Mouse (Mus musculus) heart, embryonic 16.5 days (tissue): Measurements from ENCODE around the gene Ulk4. TPM values are rescaled to one million over a fixed set of nuclear protein-coding genes. Genes with fewer than 3 reads are reported as not detected.
A peak's percentile ranks its signal among the peaks of the same experiment; 100 is the strongest.

Experiments
- ATAC-seq: fragments of 200-750 bp; cut with Nextera tagmentation; replicated peaks from 2 replicates; pipeline ENCODE4 v1.8.0; 2017; ENCODE audit warnings: moderate number of reproducible peaks; ENCODE audit not compliant: insufficient read depth, low FRiP score; ENCODE audit errors: extremely low read depth
- H3K27ac ChIP-seq: fragments of 300-500 bp; sonication (generic); 2 replicates; pipeline ENCODE4 v1.5.1; 2014; ENCODE audit warnings: mild to moderate bottlenecking, low read length, control low read depth, moderate library complexity
- H3K27me3 ChIP-seq: fragments of 300-500 bp; sonication (generic); 2 replicates; pipeline ENCODE4 v1.6.1; 2014; ENCODE audit warnings: low read length, mixed read lengths; ENCODE audit not compliant: control insufficient read depth, insufficient read depth
- H3K36me3 ChIP-seq: fragments of 300-500 bp; sonication (generic); 2 replicates; pipeline ENCODE4 v1.6.1; 2014; ENCODE audit not compliant: control insufficient read depth, insufficient read depth
- H3K4me1 ChIP-seq: fragments of 300-500 bp; sonication (generic); 2 replicates; pipeline ENCODE4 v1.6.1; 2014; ENCODE audit warnings: low read length, mixed read lengths; ENCODE audit not compliant: control insufficient read depth, insufficient read depth
- H3K4me2 ChIP-seq: fragments of 300-500 bp; sonication (generic); 2 replicates; pipeline ENCODE4 v1.6.1; 2014; ENCODE audit warnings: low read depth, mild to moderate bottlenecking, control low read depth, low read length
- H3K4me3 ChIP-seq: fragments of 300-500 bp; sonication (generic); 2 replicates; pipeline ENCODE4 v1.5.1; 2014; ENCODE audit warnings: mild to moderate bottlenecking, control low read depth, low read length
- H3K9ac ChIP-seq: fragments of 300-500 bp; sonication (generic); 2 replicates; pipeline ENCODE4 v1.6.1; 2014; ENCODE audit warnings: low read length, control low read depth
- H3K9me3 ChIP-seq: fragments of 300-500 bp; sonication (generic); replicated peaks from 2 replicates; pipeline ENCODE4 v1.6.1; 2016; ENCODE audit warnings: low read length; ENCODE audit not compliant: control insufficient read depth
- WGBS: fragments of 180-500 bp; shearing (Covaris S2); extraction: QIAGEN DNeasy Blood & Tissue Kit; methylation state at CpG from one replicate; pipeline ENCODE4 v1.1.7; 2014; 5-methylcytosine and 5-hydroxymethylcytosine counted together
- polyA plus RNA-seq: library from polyadenylated mRNA; unstranded; fragments of >200 nt; fragmentation: Nextera tagmentation; extraction: Ambion mirVana; gene quantifications from 2 replicates; pipeline ENCODE4 v1.2.1, GENCODE M21; 2015

Gene Ulk4
- polyA plus RNA-seq, 1 experiment from 2014 or later: 105 TPM

- H3K4me2 ChIP-seq: no peak overlapping the region
- H3K4me1 ChIP-seq: peaks cover 9% of the 10 kb centered on the region
- 70% methylated on average over 7 of the region's 7 CpGs for WGBS
- H3K4me3 ChIP-seq: no peak overlapping the region
- no peaks in the 10 kb centered on the region for H3K27me3 ChIP-seq
- no peaks in the 10 kb centered on the region for H3K9me3 ChIP-seq
- ATAC-seq: no peak
- no peak overlapping the region for H3K27ac ChIP-seq
- no peaks in the 10 kb centered on the region for H3K36me3 ChIP-seq
- H3K9ac ChIP-seq: no peak overlapping the region
These were observed 271.0 kb downstream of the Ulk4 start for GRCm38 (mm10) chr9:121005961-121006360.

DNA sequence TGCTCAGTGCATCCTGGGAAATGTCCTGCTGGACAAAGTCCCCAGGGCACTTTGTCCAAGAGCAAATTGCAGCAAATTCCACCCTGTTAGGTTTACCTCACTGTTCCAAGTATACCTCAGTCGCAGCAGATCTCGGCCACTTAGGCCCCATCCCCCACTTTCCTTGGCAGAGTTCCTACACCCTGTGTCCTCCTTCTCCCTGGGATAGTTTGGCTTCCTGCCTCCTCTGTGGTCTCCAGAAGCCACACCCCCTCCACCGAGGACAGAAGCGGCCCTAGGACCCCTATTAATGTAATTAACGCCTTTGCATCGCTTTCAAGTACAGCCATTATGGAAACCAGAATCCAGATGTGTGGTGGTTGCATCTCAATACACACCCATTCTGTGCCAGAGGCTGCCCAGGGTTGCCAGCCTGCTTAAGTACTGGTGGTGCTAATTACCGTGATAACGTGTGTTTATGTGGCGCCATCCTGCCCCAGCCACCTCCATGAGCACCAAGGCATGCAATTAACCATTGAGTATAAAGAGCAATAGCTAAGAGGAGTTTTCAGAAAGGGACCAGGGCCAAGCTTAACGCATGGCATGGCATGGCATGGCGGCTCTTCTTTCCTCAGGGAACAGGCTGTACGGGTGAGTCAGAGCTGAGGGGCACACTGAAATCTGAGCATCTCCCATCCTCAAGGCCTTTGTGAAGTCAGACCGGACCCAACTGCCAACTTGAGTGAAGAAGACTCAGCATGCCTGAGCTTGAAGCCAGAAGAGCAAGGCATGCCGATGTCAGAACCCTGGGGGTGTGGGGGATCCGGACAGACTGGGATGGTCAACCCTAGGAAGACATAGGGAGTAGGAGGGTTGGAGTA is 275.1 kb downstream of the Ulk4 start:
- Histone ChIP-seq H3K9me3 (no peaks in the 10 kb centered on the region), H3K27ac (no peak overlapping the region), H3K4me3 (no peak overlapping the region), H3K4me1 (peaks cover 14% of the 10 kb centered on the region), H3K9ac (no peak overlapping the region), H3K27me3 (no peaks in the 10 kb centered on the region), H3K4me2 (no peak overlapping the region), H3K36me3 (no peaks in the 10 kb centered on the region)
- WGBS: 57% methylated on average over 15 of the region's 15 CpGs
- no peak; the same call in 1 of the 2 replicates for ATAC-seq

DNA sequence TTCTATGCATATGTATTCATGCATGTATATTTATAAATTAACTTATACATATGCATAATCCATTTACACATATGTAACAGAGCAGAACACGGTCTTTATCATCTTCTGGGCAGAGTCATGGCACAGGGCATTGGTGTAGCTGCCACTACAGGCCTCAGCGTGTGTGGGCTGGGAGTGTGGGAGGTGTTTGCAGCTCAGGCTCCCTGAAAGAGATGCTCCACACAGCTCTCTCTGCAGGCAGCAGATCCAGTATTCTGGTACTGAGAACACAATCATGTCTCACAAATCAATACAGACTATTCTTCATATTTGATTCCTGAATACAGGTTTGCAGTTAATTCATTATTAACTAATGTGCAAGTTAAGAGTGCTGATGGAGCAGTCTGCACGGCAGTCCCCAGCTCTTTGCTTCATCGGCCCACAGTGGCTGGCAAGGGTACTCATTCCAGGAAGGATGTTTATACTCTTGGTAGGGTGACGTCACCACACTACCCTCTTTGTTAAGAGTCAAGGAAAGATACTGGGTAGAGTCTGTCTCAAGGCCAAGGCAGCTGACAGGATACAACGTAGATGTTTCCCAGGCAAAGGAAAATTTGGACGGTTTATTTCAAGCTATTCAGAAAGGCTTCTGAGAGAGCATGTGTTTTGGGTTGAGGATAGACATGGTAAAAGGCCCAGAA is 276.2 kb downstream of the Ulk4 start:
- Histone ChIP-seq H3K27me3 (no peaks in the 10 kb centered on the region), H3K9ac (no peak overlapping the region), H3K4me2 (no peak overlapping the region), H3K4me1 (peaks cover 14% of the 10 kb centered on the region), H3K4me3 (no peak overlapping the region), H3K27ac (peak overlapping the region; percentile 41), H3K36me3 (no peaks in the 10 kb centered on the region), H3K9me3 (no peaks in the 10 kb centered on the region)
- ATAC-seq: peak; percentile 59
- WGBS: 32% methylated on average over 7 of the region's 7 CpGs

- Histone ChIP-seq H3K4me3 (no peak overlapping the region), H3K9ac (no peak overlapping the region), H3K9me3 (no peaks in the 10 kb centered on the region), H3K27me3 (no peaks in the 10 kb centered on the region), H3K36me3 (no peaks in the 10 kb centered on the region), H3K27ac (no peak overlapping the region), H3K4me1 (peaks cover 18% of the 10 kb centered on the region), H3K4me2 (no peak overlapping the region)
- WGBS: 72% methylated on average over 11 of the region's 11 CpGs
- ATAC-seq: no peak
These were observed 278.3 kb downstream of the Ulk4 start for GRCm38 (mm10) chr9:120998696-120999095.

GRCm38 (mm10) chr9:120994223-120995155 is 282.5 kb downstream of the Ulk4 start:
- 65% methylated on average over 15 of the region's 15 CpGs for WGBS
- 0 out of 2 replicates have a peak, but pooled peaks cover 4% of the 10 kb centered on the region for H3K4me1 ChIP-seq
- peak; percentile 46 for ATAC-seq
- H3K27ac ChIP-seq: no peak overlapping the region
- H3K27me3 ChIP-seq: no peaks in the 10 kb centered on the region
- no peaks in the 10 kb centered on the region for H3K9me3 ChIP-seq
- H3K4me3 ChIP-seq: no peak overlapping the region
- no peak overlapping the region for H3K9ac ChIP-seq
- H3K36me3 ChIP-seq: no peaks in the 10 kb centered on the region
- H3K4me2 ChIP-seq: no peak overlapping the region

DNA sequence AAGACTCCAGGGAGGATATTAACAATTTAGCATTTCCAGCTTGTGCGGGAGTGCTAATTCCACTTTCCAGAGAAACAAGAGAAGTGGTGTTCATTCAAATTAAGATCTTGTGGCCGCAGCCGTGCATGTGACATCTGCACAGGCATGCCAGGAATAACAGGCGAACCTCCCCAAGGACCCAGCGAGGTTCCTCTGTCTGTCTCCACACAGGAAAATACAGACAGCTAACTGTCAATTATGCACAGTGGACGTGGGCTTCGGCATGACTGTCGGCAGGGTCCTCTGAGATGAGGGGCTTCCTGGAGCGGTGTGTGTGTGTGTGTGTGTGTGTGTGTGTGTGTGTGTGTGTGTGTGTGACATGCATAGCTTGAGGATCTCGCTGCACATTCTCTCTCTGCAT is 284.0 kb downstream of the Ulk4 start:
- H3K4me1 ChIP-seq: peaks cover 12% of the 10 kb centered on the region
- no peak overlapping the region for H3K4me3 ChIP-seq
- H3K36me3 ChIP-seq: no peaks in the 10 kb centered on the region
- no peak overlapping the region for H3K4me2 ChIP-seq
- 52% methylated on average over 10 of the region's 10 CpGs for WGBS
- no peak overlapping the region for H3K9ac ChIP-seq
- ATAC-seq: no peak
- H3K9me3 ChIP-seq: no peaks in the 10 kb centered on the region
- H3K27ac ChIP-seq: no peak overlapping the region
- H3K27me3 ChIP-seq: no peaks in the 10 kb centered on the region

DNA sequence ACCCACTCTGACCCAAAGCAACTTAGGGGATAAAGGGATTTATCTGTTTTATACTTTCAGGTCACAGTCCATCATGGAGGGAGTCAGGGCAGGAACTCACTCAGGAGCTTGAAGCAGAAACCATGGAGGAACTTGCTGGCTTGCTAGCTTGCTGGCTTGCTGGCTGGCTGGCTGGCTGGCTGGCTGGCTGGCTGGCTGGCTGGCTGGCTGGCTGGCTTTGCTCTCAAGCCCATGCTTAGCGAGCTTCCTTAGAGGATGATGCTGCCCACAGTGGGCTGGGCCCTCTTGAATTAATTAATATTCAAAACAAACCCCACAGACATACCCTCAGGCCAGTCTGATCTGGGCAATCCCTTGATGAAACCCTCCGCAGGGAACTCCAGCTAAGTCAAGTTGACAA is 285.2 kb downstream of the Ulk4 start:
- Histone ChIP-seq H3K27me3 (no peaks in the 10 kb centered on the region), H3K4me3 (no peak overlapping the region), H3K36me3 (no peaks in the 10 kb centered on the region), H3K4me2 (no peak overlapping the region), H3K4me1 (peaks cover 24% of the 10 kb centered on the region), H3K9ac (no peak overlapping the region), H3K27ac (no peak overlapping the region), H3K9me3 (no peaks in the 10 kb centered on the region)
- no peak for ATAC-seq
- 78% methylated on average over 2 of the region's 2 CpGs for WGBS

DNA sequence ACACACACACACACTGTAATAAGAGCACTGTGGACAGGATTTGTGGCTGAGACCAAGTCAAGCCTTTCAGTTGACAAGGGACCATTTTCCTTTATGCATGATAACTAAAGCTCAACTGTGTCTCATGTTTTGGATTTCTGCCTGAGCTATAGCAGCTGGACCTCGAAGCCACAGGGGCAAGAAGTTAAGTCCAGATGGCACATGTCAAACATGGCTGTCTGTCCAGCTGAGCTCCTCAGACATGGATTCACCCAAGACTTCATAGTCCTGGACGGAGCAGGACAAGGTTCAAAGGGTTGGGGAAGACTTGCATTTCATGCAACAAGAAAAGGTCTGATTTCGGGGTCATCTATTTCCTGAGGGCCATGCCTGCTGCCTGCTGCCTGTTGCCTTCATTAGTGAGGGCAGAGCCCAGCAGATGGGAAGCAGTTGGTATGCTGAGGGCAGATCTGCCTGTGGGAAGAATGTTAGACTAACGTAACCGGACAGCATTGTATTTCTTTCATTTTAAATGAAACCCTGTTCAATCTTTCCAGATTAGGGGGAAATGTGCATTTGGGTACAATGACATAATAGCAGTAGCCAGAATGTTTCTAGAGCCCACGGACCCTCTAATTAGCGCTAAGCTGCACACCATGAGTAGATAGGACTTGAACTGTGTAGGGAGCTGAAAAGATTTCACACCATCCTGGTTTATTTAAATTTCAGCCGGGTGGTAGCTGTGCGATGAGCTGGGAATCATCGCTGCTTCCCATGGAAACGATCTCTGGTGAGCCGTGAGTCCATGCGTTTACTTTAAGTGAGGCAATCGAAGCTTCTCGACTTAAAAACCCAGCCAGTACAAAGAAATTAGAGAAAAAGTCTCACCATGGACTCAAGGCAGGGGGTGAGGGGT is 286.9 kb downstream of the Ulk4 start:
- Histone ChIP-seq H3K9ac (no peak overlapping the region), H3K4me2 (no peak overlapping the region), H3K4me1 (peaks cover 28% of the 10 kb centered on the region), H3K27me3 (no peaks in the 10 kb centered on the region), H3K9me3 (no peaks in the 10 kb centered on the region), H3K27ac (no peak overlapping the region), H3K36me3 (no peaks in the 10 kb centered on the region), H3K4me3 (no peak overlapping the region)
- ATAC-seq: no peak
- WGBS: 74% methylated on average over 15 of the region's 15 CpGs
